Mouse (Mus musculus): Measurements from ENCODE around the gene Psmb10. TPM values are rescaled to one million over a fixed set of nuclear protein-coding genes. Genes with fewer than 3 reads are reported as not detected.

Psmb10 gene
- polyA plus RNA-seq, 1 experiment = 82.8 TPM

Other genes with a start within 250 kb of the Psmb10 start
- 18.2 and 18.8 TPM in 2 replicates for gene Acd, start 237.3 kb downstream of the Psmb10 start, polyA plus RNA-seq (2012; rRNA removed)
- 11.2 and 15.4 TPM in 2 replicates for gene Pard6a, start 237.3 kb downstream of the Psmb10 start, polyA plus RNA-seq (2012; rRNA removed)
- gene 4933405L10Rik, start 230.8 kb downstream of the Psmb10 start, polyA plus RNA-seq (2012; rRNA removed) = not detected in 2 replicates
- 9.6 and 11.5 TPM in 2 replicates for gene Enkd1, start 230.2 kb downstream of the Psmb10 start, polyA plus RNA-seq (2012; rRNA removed)
- gene Gfod2, start 179.8 kb downstream of the Psmb10 start, polyA plus RNA-seq (2012; rRNA removed) = 5.2 and 5.9 TPM in 2 replicates
- gene Ranbp10, start 111.1 kb downstream of the Psmb10 start, polyA plus RNA-seq (2012; rRNA removed) = 17.7 and 18.2 TPM in 2 replicates
- not detected in 2 replicates for gene Tsnaxip1, start 110.7 kb downstream of the Psmb10 start, polyA plus RNA-seq (2012; rRNA removed)
- 14.5 and 21.2 TPM in 2 replicates for gene Cenpt, start 85.2 kb downstream of the Psmb10 start, polyA plus RNA-seq (2012; rRNA removed)
- gene Thap11, start 83.3 kb downstream of the Psmb10 start, polyA plus RNA-seq (2012; rRNA removed) = 42.2 and 44.4 TPM in 2 replicates
- gene Nutf2, start 77.9 kb downstream of the Psmb10 start, polyA plus RNA-seq (2012; rRNA removed) = 79.8 and 95.3 TPM in 2 replicates
- gene Edc4, start 57.6 kb downstream of the Psmb10 start, polyA plus RNA-seq (2012; rRNA removed) = 38.1 and 44.6 TPM in 2 replicates
- 1.9 and 2.0 TPM in 2 replicates for gene Nrn1l, start 44.9 kb downstream of the Psmb10 start, polyA plus RNA-seq (2012; rRNA removed)
- 30.0 and 32.6 TPM in 2 replicates for gene Pskh1, start 38.0 kb downstream of the Psmb10 start, polyA plus RNA-seq (2012; rRNA removed)
- gene Ctrl, start 4.6 kb downstream of the Psmb10 start, polyA plus RNA-seq (2012; rRNA removed) = 1.4 and 1.8 TPM in 2 replicates
- gene Lcat, start 4.9 kb upstream of the Psmb10 start, polyA plus RNA-seq (2012; rRNA removed) = 3.7 and 5.2 TPM in 2 replicates
- gene Slc12a4, start 27.7 kb upstream of the Psmb10 start, polyA plus RNA-seq (2012; rRNA removed) = 64.3 and 69.6 TPM in 2 replicates
- 0.12 and 0.17 TPM in 2 replicates for gene Dpep3, start 41.0 kb upstream of the Psmb10 start, polyA plus RNA-seq (2012; rRNA removed)
- gene Dus2, start 52.9 kb upstream of the Psmb10 start, polyA plus RNA-seq (2012; rRNA removed) = 16.6 and 19.3 TPM in 2 replicates
- 0.06 and 0.07 TPM in 2 replicates for gene Dpep2nb, start 67.5 kb upstream of the Psmb10 start, polyA plus RNA-seq (2012; rRNA removed)
- gene Ddx28, start 73.4 kb upstream of the Psmb10 start, polyA plus RNA-seq (2012; rRNA removed) = 10.5 and 11.8 TPM in 2 replicates
- 15.4 and 19.9 TPM in 2 replicates for gene Nfatc3, start 120.4 kb upstream of the Psmb10 start, polyA plus RNA-seq (2012; rRNA removed)
- gene Esrp2, start 198.5 kb upstream of the Psmb10 start, polyA plus RNA-seq (2012; rRNA removed) = 57.5 and 70.1 TPM in 2 replicates
- gene Pla2g15, start 212.0 kb upstream of the Psmb10 start, polyA plus RNA-seq (2012; rRNA removed) = 13.5 and 18.5 TPM in 2 replicates
- gene Slc7a6, start 230.4 kb upstream of the Psmb10 start, polyA plus RNA-seq (2012; rRNA removed) = 36.0 and 45.0 TPM in 2 replicates

Measured in urinary bladder, adult 2 months (tissue).